Mouse (Mus musculus): ENCODE results near the gene Rpf2.

The Rpf2 gene

GRCm38 (mm10) chr10:40246374-40247165 lies at the start of gene Rpf2:
Gene Rpf2, minus strand, starts transcription at chr10:40247036.
- DNase-seq (ENCODE audit: low read depth, low spot score) = peak; percentile 95

GRCm38 (mm10) chr10:40292640-40293039 lies 45.8 kb upstream of the Rpf2 start:
- no peak for DNase-seq (ENCODE audit: low read depth, low spot score)

DNA sequence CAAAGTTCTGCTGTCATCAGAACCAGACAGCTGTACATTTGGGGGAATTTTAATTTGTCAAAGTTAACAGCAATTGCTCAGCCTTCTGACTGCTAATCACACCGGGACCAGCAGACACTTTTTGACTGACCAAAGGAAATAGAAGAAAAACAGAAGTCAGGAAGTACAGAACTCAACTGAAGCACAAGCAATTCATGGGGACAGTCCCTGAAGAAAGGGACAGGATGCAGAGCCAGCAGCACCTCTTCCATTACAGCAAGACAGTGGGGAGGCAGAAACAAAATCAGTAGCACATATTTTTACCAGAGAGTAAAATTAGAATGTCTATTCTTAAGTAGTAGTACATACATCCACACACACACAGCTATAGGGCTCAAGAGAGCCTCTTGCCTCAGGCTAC lies 39.9 kb upstream of the Rpf2 start:
- DNase-seq (ENCODE audit: low read depth, low spot score) = no peak

DNA sequence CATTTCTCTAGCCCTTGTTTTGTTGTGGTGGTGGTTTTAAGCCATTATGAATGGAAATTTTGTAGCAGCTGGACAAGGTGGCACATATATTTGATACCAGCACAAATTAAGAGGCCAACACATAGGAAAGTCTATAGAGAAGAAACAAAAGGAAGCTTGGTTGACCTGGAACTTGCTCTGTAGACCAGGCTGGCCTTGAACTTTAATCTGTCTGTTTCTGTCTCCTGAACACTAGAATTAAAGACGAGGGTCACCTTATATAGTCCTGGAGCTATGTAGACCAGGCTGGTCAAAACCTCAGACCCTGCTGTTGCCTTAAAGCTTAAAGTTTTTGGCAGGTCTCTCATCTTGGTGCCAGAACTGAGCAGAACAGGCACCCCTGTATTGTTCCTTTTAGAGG lies 38.7 kb upstream of the Rpf2 start:
- no peak for DNase-seq (ENCODE audit: low read depth, low spot score)

- DNase-seq (ENCODE audit: low read depth, low spot score) = no peak
Measured at GRCm38 (mm10) chr10:40284997-40285396, 38.2 kb upstream of the Rpf2 start.

DNA sequence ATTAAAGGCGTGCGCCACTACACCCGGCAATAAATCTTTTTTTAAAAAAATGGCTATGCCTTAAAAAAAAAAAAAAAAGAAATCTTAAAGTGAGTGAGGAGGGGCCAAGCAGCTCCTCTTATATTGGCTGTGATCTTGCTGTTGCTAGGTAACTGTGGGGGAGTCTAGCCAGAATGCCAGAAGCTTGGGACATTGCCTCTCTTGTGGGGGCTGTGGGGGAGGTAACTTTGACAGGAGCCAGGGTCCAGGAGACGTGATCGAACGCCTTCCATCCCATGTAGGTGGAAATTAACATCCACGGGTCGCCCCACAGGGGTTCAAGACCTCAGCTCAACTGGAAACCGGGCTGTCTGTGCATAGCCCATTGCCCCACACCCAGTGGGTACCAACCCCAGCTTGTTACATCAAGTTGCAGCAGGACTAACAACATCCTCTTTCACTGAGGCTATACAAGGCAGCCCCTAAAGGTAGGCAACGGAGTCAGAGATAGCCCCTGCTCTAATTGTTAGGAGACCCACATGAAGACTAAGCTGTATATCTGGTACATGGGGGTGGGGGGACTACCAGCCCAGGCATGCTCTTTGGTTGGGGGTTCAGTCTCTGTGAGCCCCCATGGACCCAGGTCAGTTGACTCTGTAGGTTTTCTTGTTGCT lies 37.5 kb upstream of the Rpf2 start:
- DNase-seq (ENCODE audit: low read depth, low spot score) = peak; percentile 37

GRCm38 (mm10) chr10:40283636-40284035 lies 36.8 kb upstream of the Rpf2 start:
- no peak for DNase-seq (ENCODE audit: low read depth, low spot score)

DNA sequence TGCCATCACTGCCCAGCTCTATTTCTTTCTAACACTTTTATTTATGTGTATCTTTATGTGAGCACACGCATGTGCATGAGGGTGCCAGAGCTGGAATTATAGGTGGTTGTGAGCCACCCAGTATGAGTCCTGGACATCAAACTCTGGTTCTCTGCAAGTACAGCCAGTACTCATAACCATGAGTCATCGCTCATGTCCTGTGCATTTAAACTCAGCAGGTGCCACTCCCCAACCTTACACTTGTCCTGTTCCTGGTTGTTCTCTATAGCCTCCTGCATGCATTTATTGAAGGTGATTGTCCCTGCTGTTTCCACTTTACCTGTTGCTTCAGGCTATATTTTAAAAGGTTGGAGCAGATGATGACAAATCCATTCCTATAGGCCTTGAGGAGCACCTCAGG lies 34.7 kb upstream of the Rpf2 start:
- no peak for DNase-seq (ENCODE audit: low read depth, low spot score)

DNA sequence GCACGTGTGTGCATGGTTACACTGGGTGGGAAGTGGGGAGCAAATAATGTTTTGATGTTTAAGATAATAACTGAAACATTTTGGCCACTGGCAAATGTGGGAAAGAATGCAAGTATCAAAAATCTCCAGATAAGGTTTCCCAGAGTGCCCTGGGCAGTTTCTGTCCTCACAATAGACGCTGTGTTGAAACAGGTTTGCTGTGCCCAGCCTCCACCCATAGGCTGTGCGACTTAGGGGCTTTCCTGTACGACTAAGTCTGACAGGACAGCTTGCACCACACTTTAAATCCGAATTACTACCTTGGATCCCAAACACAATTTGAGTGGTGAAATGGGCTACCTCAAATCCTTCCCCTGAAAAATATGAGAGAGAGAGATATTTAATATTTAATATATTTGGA lies 31.5 kb upstream of the Rpf2 start:
- DNase-seq (ENCODE audit: low read depth, low spot score) = no peak

DNA sequence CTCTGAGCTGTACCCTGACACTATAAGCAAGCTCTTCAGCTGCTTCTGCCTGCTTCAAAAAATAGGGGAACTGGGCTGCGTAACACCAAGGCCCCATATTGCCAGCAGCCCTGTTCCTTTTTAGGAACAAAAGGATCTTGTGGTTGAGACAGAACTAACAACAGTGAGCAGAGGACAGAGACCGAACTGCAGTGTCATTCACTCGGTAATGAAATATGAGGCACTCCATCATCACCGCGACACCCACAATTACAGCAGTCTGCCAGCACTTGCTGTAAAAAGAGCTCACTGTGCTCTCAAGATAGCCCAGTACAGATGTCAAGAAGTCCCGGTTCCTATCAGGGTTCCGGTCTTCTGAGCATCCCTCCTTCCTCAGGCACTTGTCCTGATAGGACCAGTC lies 29.2 kb upstream of the Rpf2 start:
- DNase-seq (ENCODE audit: low read depth, low spot score) = peak; percentile 54

- DNase-seq (ENCODE audit: low read depth, low spot score) = no peak
Measured at GRCm38 (mm10) chr10:40273938-40274337, 27.1 kb upstream of the Rpf2 start.

DNA sequence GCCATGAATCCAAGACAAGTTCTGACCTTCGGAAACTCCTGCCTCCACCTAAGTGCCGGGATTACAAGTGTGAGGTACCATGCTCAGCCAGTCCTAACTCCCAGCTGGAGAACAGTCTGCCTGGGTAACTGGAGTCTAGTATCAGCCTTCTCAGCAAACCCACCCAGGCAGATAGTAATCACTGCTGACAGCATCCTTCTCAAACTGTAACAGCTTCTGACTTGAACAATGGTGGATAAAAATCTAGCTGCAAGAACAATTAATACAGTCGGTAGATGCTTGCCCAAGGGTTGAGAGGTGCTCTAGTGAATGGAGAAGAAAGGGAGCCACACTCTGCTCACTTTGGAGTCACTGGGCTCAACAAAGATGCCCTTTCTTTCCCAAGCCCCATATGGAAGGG lies 24.4 kb upstream of the Rpf2 start:
- DNase-seq (ENCODE audit: low read depth, low spot score) = no peak

DNA sequence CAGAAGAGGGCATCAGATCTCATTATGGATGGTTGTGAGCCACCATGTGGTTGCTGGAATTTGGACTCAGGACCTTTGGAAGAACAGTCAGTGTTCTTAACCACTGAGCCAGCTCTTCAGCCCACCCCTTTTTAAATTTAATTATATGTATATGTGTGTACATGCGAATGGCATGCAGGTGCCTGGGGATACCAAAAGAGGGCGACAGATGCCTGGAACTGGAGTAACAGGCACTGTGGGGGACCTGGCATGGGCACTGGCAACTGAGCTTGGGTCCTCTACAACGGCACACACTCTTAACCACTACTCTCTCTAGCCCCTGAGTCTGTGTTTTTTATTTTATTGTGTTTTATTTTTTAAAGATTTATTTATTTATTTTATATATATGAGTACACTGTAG lies 18.1 kb upstream of the Rpf2 start:
- no peak for DNase-seq (ENCODE audit: low read depth, low spot score)

DNA sequence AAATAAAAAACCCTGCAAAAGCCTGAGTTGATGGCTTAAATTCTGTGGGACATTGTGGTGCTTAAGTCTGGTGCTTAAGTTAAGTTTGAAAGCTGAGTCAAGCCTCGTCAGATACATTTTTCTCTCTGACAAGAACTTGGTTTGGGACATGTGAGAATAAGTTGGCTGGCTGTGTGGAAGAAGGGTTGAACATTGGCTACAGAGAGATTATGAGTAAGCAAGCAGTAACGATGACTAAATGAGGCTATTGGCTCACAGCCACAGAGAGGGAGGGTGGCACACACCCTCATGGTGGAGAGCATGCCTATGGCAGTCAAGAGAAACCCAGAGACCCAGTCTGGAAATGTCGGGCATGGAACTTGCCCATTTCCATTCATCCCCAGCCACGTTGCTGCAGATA lies 16.9 kb upstream of the Rpf2 start:
- peak; percentile 45 for DNase-seq (ENCODE audit: low read depth, low spot score)

DNA sequence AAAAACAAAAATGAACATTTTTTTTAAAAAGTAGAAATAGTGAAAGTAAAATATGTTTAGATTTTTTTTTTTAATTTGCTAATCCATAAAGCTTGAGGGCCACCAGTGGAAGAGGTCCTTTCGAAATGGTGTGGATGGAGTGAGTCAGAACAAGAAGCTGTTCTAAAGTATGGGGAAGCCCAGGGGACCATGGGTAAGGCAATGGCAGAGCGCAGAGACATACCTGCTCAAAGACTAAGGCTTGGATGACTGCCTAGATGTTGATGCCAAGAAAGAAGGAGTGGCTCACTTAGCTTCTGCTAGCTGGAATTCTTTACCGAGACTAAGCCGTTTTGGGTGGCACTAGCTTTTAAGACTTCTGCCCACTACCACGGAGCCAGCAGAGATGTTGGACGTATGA lies 15.4 kb upstream of the Rpf2 start:
- no peak for DNase-seq (ENCODE audit: low read depth, low spot score)

GRCm38 (mm10) chr10:40260305-40260704 lies 13.5 kb upstream of the Rpf2 start:
- no peak for DNase-seq (ENCODE audit: low read depth, low spot score)

GRCm38 (mm10) chr10:40259542-40259941 lies 12.7 kb upstream of the Rpf2 start:
- DNase-seq (ENCODE audit: low read depth, low spot score) = no peak

- DNase-seq (ENCODE audit: low read depth, low spot score) = peak; percentile 73
Measured at GRCm38 (mm10) chr10:40258976-40259375, 12.1 kb upstream of the Rpf2 start.

GRCm38 (mm10) chr10:40258401-40258966 lies 11.6 kb upstream of the Rpf2 start:
- DNase-seq (ENCODE audit: low read depth, low spot score) = peak; percentile 92

GRCm38 (mm10) chr10:40257414-40258255 lies 10.8 kb upstream of the Rpf2 start, which contains the start of gene Gtf3c6:
Gene Gtf3c6, minus strand, starts transcription at chr10:40258108.
- peak; percentile 96 for DNase-seq (ENCODE audit: low read depth, low spot score)

- DNase-seq (ENCODE audit: low read depth, low spot score) = peak; percentile 68
Measured at GRCm38 (mm10) chr10:40256716-40257115, 9.9 kb upstream of the Rpf2 start.

DNA sequence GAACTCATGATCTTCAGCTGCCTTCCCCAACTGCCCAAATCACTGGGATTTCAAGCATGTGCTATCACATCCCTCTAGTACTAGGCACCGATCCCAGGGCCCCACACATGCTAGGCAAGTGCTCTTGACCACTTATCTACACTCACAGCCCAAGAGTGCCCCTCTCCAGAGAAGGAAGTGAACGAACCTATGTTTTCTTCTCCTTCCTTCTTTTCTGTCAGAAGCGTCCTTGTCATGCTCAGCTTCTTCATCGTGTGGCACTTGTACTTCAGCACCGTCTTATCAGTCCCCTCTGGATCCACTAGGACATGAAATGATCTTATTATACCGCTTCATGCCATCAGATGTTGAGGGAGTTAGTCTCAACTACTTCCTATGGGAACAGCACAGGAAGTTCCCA lies 4.1 kb upstream of the Rpf2 start:
- no peak for DNase-seq (ENCODE audit: low read depth, low spot score)

Measured in brain, adult 2 months (tissue).